Mouse (Mus musculus): ENCODE measurements at regions not wholly inside any gene's neighbourhood (a gene's known extent, or its start where the extent isn't known, plus 50 kb on each side); places are given as distances from the start of the nearest gene placed in this dataset.
A peak's percentile ranks its signal among the peaks of the same experiment; 100 is the strongest.

GRCm38 (mm10) chr8:88972993-88973690 lies 70.8 kb downstream of the Sall1 start:
- DNase-seq (ENCODE audit: low spot score): no peak

DNA sequence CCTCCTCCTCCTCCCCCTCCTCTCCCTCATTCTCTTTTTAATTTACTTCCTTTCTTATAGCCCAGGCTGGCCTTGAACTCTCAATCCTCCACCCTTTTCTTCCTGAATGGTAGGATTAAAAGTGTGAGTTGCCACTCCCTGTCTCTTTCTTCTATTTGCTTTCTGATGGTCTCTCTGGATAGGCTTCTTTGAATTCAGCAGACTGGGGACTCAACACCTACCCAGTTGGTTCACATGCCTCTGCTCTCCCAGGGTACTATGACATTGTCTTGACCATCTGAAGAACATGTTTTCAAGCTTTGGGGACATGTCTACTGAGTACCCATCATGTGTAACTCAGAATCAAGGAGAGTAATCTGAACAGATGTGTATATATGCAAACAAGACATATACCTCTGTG lies 85.1 kb downstream of the Sall1 start:
- no peak for DNase-seq (ENCODE audit: low spot score)

DNA sequence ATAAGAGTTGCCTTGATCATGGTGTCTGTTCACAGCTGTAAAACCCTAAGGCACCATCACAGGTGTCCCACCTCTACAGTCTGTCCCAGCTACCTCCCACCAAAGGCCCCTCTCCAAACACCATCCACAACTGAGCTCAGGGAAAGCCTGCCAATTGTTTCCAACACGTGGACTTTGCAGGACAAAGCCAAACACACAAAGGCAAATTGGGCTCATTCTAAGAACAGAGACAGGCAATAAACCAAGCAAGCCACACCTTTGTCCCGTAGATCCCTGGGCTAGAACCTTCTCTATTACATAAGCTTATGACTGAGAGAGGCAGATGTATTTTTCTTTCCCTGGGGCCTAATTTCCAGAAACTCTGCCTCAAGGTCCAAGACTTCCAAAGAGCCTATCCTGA lies 90.8 kb downstream of the Sall1 start:
- no peak for DNase-seq (ENCODE audit: low spot score)

- DNase-seq (ENCODE audit: low spot score): no peak
These were observed 92.2 kb downstream of the Sall1 start for GRCm38 (mm10) chr8:88951829-88952155.

- no peak for DNase-seq (ENCODE audit: low spot score)
These were observed 92.7 kb downstream of the Sall1 start for GRCm38 (mm10) chr8:88951145-88951828.

- DNase-seq (ENCODE audit: low spot score): no peak
These were observed 94.0 kb downstream of the Sall1 start for GRCm38 (mm10) chr8:88949975-88950374.

DNA sequence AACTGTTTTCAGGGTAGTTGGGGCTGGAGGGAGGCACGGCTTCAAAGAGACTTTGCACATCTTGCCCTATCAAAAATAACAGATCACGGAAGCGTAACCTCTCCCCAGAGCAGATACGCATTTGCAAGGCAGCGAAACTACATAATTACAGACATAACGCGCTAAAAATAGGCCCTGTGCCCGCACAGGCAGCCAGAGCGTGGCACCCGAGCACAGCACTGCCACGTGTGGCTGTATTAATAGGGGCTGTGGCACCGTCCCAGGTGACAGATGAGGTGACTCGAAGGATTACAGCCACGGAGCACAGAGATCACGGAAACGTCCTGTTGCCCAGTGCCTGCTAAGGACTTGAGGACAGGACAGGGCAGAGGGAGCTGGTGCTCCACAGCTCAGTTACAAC lies 95.0 kb downstream of the Sall1 start:
- DNase-seq (ENCODE audit: low spot score): no peak

DNA sequence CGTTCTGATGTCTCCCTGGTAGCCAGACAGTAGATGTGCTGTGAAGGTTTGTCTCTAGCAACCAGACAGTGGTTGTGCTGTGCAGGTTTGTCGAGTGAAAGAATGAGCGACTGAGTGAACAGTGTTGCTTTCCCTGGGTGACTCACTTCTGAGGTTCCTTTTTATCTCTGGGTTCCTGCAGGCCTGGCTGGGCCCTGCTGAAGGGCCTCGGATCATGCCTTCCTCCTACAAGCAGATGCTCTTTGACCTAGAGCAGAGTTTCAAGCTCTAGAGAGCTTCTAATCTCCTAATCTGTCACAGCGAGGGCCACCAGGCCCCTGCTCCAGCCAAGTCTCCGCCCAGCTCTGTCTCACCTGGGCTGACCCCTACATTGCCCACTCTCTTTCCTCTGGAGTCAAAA lies 95.6 kb downstream of the Sall1 start:
- no peak for DNase-seq (ENCODE audit: low spot score)

DNA sequence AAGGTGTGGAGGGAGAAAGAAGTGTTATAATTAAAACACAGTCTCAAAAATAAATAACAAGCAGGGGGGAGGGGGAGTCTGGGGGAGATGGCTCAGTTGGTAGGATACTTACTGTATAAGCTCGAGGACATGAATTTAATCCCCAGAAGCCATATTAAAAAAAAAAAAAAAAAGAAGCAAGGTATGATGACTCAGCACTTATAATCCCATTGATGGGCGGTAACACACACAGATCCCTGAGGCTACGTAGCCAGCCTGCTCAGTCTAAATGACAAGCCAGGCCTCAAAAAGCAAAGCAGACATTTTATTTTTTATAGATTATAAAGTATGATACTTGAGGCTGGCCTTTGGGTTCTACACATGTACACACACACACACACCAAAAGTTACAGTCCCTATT lies 96.6 kb downstream of the Sall1 start:
- no peak for DNase-seq (ENCODE audit: low spot score)

DNA sequence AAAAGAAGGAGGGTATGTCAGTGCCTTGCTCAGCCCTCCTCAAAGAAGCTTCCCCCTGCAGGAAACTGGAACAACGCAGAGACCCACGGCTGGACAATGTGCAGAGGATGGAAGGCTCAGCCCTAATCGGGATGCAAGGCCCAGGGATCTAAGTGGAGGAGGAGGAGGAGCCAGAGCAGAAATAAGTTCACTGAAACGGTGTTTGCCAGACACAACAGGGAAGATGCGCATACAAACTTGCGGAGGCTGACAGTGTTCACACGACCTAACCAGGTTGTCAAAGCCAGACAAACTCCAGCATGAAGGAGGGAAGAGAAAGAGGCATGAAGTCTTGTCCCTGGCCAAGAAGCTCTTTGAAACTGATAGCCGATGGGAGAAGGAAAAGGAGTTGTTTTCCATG lies 98.3 kb downstream of the Sall1 start:
- DNase-seq (ENCODE audit: low spot score): no peak

- DNase-seq (ENCODE audit: low spot score): peak; percentile 57
These were observed 99.9 kb downstream of the Sall1 start for GRCm38 (mm10) chr8:88944038-88944437.

DNA sequence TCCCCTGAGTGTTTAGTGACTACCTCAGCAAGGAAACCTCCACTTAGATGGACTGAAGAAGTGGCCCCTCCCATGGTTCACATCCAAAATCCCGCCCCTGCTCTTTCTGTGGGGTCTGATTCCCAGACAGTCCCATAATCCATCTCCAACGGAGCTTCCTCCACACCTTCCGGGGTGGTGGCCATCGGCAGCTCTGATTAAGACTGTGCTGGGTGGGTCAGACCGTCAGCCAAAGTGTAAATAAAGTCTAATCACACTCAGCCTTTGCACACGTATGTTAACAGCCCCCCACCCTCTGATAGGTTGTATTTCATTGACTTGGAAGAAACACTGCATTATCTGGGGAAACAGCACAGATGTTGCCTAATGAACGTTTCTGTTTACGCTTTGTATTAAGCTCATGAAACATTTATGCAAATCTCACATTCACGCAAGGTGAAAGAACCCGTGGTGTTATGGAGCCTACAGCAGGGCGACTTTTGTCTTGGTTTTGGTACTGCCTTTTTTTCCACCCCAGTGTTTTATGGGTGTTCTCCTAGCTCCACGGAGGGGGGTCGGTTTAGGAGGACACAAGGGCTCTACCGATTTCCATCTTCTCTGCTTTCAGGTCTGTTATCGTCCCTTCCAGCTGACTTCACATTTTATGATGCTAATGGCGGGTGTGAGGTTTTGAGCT lies 104.8 kb downstream of the Sall1 start:
- no peak for DNase-seq (ENCODE audit: low spot score)

GRCm38 (mm10) chr8:88934708-88935107 lies 109.3 kb downstream of the Sall1 start:
- DNase-seq (ENCODE audit: low spot score): no peak

- DNase-seq (ENCODE audit: low spot score): peak; percentile 22
These were observed 112.9 kb downstream of the Sall1 start for GRCm38 (mm10) chr8:88931050-88931449.

DNA sequence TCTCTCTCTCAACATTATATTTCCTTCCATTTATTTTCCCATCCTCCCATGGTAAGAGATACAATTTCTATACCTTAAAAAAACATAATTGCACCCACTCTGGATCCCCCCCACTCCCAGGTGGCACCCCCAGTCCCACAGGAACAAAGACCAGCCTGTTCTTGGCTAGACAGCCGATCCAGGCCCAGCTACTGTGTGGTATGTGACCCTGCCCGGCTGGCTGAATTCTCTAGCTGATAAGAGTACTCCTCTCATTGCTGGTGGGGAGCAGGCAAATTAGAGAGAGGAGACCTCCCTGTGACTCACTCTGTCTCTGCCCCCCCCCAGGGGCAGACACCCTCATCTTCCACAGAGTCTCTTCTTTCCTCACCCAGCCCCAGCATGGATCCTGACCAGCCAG lies 113.6 kb downstream of the Sall1 start:
- DNase-seq (ENCODE audit: low spot score): no peak

GRCm38 (mm10) chr8:88928675-88929377 lies 115.1 kb downstream of the Sall1 start:
- no peak for DNase-seq (ENCODE audit: low spot score)

GRCm38 (mm10) chr8:88922840-88923239 lies 121.1 kb downstream of the Sall1 start:
- peak; percentile 38 for DNase-seq (ENCODE audit: low spot score)

DNA sequence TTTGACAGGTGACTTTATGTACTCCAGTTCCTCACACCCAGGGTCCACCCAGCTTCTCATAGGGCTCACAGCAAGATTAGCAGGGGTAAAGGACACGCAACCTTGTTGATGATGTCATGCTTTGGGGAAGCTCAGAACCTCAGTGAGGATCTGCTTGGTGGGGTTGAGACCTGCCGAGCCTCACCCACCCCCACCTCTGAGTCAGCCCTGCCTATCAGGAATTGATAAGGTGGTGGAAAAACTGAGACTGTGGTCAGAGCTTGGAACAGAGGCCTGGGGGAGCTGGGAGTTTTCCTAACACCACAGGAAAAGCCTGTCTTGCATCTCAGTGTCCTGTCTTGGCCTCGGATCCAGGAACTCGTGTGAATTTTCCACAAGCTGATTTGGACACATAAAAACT lies 122.0 kb downstream of the Sall1 start:
- DNase-seq (ENCODE audit: low spot score): no peak

GRCm38 (mm10) chr8:88919282-88919681 lies 124.7 kb downstream of the Sall1 start:
- DNase-seq (ENCODE audit: low spot score): no peak

- no peak for DNase-seq (ENCODE audit: low spot score)
These were observed 127.9 kb downstream of the Sall1 start for GRCm38 (mm10) chr8:88916064-88916463.

DNA sequence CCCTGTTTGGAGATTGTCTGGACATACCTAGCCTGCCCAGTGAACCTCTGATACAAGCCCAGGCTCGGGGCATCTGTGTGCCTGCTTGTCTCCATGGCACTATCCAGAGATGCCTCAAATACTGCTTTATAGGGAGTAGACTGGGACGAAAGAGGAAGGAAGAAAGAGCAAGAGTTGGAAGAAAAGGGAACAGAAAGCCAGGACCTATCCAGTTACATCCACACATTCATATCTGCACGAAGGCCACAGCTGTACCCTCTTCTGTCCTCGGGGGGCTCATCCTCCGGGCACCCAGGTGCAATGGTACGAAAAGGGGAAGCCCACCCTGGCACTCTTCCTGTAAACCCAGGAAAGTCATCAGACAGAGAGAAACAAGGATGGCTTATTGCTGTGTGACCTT lies 129.3 kb downstream of the Sall1 start:
- no peak for DNase-seq (ENCODE audit: low spot score)

GRCm38 (mm10) chr8:88914190-88914589 lies 129.8 kb downstream of the Sall1 start:
- no peak for DNase-seq (ENCODE audit: low spot score)

DNA sequence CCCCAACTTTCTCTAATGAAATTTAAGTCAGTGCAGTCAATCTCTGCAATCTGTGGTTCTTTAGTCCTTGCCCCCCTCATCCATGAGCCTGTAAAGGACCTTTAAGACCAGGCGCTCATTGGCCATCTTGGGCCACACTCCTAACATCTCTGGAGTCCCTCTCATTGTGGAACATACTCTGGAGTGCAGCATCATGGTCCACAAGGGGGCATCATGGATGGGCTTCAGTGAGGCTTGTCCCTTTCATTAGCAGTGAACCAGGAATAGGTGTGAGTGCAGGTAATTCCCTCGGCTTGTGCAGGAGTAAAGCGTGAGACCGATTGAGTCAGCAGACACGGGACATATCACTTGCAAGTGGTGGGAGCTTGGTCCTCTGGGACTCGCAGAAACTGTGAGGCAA lies 137.7 kb downstream of the Sall1 start:
- DNase-seq (ENCODE audit: low spot score): no peak
